Mouse (Mus musculus) testis, adult 2 months (tissue): ENCODE data around the gene Lgals3.

Experiments used
- CTCF ChIP-seq: fragments of 200-500 bp; IDR thresholded peaks from 2 replicates; pipeline ENCODE4 v1.5.1; 2012; ENCODE audit warnings: low read depth, mild to moderate bottlenecking, inconsistent platforms, low read length, moderate library complexity; ENCODE audit not compliant: control insufficient read depth, insufficient read depth, insufficient replicate concordance
- POLR2A ChIP-seq: fragments of 200-500 bp; IDR thresholded peaks from 2 replicates; pipeline ENCODE4 v1.6.1; 2012; ENCODE audit warnings: low read depth, mild to moderate bottlenecking, inconsistent platforms, low read length, moderate library complexity; ENCODE audit not compliant: control insufficient read depth

- TF ChIP-seq POLR2A (no peak), CTCF (no peak)
Measured at GRCm38 (mm10) chr14:47361418-47361817, 6.1 kb upstream of the Lgals3 start.
